Mouse (Mus musculus): ENCODE data around the gene Paf1. TPM values are rescaled to one million over a fixed set of nuclear protein-coding genes. Genes with fewer than 3 reads are reported as not detected.
A peak's percentile ranks its signal among the peaks of the same experiment; 100 is the strongest.

The Paf1 gene
- polyA plus RNA-seq, 1 experiment from 2014 or later, result 67.3 TPM

DNA sequence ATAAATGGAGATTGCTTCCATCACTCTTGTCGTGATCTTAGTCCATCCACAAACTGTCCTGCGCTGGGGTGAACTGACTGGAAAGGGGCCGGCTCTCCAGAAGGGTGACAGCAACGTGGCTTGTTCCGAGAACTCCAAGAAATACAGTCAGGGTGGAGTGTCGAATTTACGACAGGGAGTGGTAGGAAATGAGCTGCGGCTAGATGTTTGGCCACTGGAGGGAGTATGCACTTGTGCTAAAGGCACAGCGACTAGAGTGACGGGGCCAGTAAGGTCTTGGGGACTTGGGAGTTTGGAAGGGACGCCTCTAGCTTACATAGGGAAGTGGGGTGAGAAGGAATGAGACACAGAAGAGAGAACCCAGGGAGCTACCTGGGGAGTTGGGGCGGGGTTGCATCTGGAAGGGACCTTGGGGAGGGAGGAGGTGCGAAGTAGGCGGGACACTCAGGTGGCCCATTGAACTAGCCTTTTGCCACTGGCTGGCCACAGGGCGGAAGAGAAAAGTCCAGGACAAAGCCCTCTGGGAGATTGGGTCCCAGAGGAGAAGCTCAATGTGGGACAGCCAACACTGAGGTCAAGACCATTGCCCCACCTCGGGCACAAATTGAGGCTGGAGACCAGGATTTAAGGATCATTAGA, 44.3 kb downstream of the Paf1 start, which contains the start of gene Gmfg:
Gmfg (plus strand) TSS at position 516 of the 639 bp plus-strand sequence.
- Histone ChIP-seq H3K4me2 (replicated peaks; ENCODE audit: low read depth, low read length) (peak within 1 kb of the TSS; percentile 68), H3K9ac (replicated peaks; ENCODE audit: low read depth, low read length) (peak within 1 kb of the TSS; percentile 30; the same call in 1 of the 2 replicates), H3K27ac (ENCODE audit: low read length) (peak within 1 kb of the TSS; percentile 44; the same call in 1 of the 2 replicates), H3K4me3 (ENCODE audit: low read depth, low read length) (peak within 1 kb of the TSS; percentile 92), H3K36me3 (ENCODE audit: control insufficient read depth, insufficient read depth, low read length) (0 out of 2 replicates have a peak, but pooled peaks cover 9% of the 10 kb centered on the region), H3K9me3 (ENCODE audit: control insufficient read depth, low read depth, low read length) (no peaks in the 10 kb centered on the region), H3K27me3 (ENCODE audit: control insufficient read depth, insufficient read depth, low read length) (no peaks in the 10 kb centered on the region), H3K4me1 (ENCODE audit: control insufficient read depth, insufficient read depth, low read length) (peaks cover 22% of the 10 kb centered on the region)
- 2% methylated on average over 16 of the region's 16 CpGs for WGBS
- ATAC-seq (ENCODE audit: insufficient number of reproducible peaks, insufficient read depth, low FRiP score, low read depth), result peak; percentile 19; the same call in 1 of the 2 replicates

DNA sequence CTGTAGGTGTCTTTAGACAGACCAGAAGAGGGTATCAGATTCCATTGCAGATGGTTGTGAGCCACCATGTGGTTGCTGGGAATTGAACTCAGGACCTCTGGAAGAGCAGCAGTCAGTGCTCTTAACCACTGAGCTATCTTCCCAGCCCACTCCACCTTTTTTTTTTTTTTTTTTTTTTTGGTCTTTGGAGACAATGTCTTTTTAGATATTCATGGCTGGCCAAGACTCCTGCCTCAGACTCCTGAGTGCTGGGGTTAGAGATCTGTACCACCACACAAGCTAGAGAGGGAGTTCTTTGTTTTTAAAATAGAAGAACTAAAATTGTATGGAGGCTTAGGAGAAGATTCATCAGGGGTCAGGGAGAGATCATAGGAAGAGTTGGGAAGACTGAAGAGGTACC, 45.2 kb downstream of the Paf1 start:
- no peaks in the 10 kb centered on the region for H3K27me3 ChIP-seq (ENCODE audit: control insufficient read depth, insufficient read depth, low read length)
- no peak overlapping the region for H3K9ac ChIP-seq (replicated peaks; ENCODE audit: low read depth, low read length)
- no peak overlapping the region for H3K4me2 ChIP-seq (replicated peaks; ENCODE audit: low read depth, low read length)
- H3K4me1 ChIP-seq (ENCODE audit: control insufficient read depth, insufficient read depth, low read length), result peaks cover 20% of the 10 kb centered on the region
- H3K27ac ChIP-seq (ENCODE audit: low read length), result no peak overlapping the region
- no peak for ATAC-seq (ENCODE audit: insufficient number of reproducible peaks, insufficient read depth, low FRiP score, low read depth)
- no peak overlapping the region for H3K4me3 ChIP-seq (ENCODE audit: low read depth, low read length)
- H3K9me3 ChIP-seq (ENCODE audit: control insufficient read depth, low read depth, low read length), result no peaks in the 10 kb centered on the region
- 0 out of 2 replicates have a peak, but pooled peaks cover 4% of the 10 kb centered on the region for H3K36me3 ChIP-seq (ENCODE audit: control insufficient read depth, insufficient read depth, low read length)

DNA sequence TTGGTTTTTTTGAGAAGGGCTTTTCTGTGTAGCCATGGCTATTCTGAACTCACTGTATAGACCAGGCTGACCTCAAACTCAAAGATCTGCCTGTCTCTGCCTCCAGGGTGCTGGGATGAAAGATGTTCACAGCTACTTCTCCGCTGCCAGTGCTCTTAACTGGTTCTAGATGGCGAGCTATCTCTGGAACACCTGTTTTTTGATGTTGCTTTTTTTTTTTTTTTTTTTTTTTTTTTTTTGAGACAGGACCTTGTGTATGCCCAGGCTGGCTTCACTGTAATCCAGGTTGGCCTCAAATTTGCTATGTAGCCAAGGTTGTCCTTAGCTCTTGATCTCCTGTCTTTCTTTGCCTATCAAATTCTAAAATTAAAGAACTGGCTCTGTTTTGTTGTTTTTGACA, 46.0 kb downstream of the Paf1 start:
- Histone ChIP-seq H3K9ac (replicated peaks; ENCODE audit: low read depth, low read length) (no peak overlapping the region), H3K36me3 (ENCODE audit: control insufficient read depth, insufficient read depth, low read length) (no peaks in the 10 kb centered on the region), H3K27me3 (ENCODE audit: control insufficient read depth, insufficient read depth, low read length) (no peaks in the 10 kb centered on the region), H3K4me3 (ENCODE audit: low read depth, low read length) (no peak overlapping the region), H3K4me2 (replicated peaks; ENCODE audit: low read depth, low read length) (no peak overlapping the region), H3K27ac (ENCODE audit: low read length) (no peak overlapping the region), H3K4me1 (ENCODE audit: control insufficient read depth, insufficient read depth, low read length) (peaks cover 14% of the 10 kb centered on the region), H3K9me3 (ENCODE audit: control insufficient read depth, low read depth, low read length) (no peaks in the 10 kb centered on the region)
- 82% methylated on average over 2 of the region's 2 CpGs for WGBS
- ATAC-seq (ENCODE audit: insufficient number of reproducible peaks, insufficient read depth, low FRiP score, low read depth), result no peak

DNA sequence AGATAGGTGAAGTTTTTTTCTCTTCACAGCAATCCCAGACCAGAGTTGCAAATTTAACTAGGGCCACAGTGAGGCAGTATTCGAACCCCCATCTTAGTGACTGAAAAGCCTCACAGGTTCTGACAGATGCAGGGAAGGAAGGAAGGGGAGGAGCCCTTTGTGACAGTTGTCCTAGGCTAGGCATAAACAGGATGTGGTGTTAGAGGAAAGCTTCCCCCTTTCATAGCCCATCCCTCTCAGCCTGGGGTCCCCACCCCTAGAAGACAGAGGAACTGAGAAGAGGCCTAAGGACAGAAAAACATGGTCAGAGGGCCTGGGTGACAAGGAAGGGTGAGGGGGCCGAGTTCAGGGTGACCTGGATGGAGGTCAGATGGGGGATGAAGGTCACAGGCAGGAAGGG, 48.0 kb downstream of the Paf1 start:
- Histone ChIP-seq H3K36me3 (ENCODE audit: control insufficient read depth, insufficient read depth, low read length) (no peaks in the 10 kb centered on the region), H3K27ac (ENCODE audit: low read length) (no peak overlapping the region), H3K4me2 (replicated peaks; ENCODE audit: low read depth, low read length) (no peak overlapping the region), H3K4me1 (ENCODE audit: control insufficient read depth, insufficient read depth, low read length) (no peaks in the 10 kb centered on the region), H3K9me3 (ENCODE audit: control insufficient read depth, low read depth, low read length) (no peaks in the 10 kb centered on the region), H3K27me3 (ENCODE audit: control insufficient read depth, insufficient read depth, low read length) (no peaks in the 10 kb centered on the region), H3K9ac (replicated peaks; ENCODE audit: low read depth, low read length) (no peak overlapping the region), H3K4me3 (ENCODE audit: low read depth, low read length) (no peak overlapping the region)
- ATAC-seq (ENCODE audit: insufficient number of reproducible peaks, insufficient read depth, low FRiP score, low read depth), result no peak
- WGBS, result 52% methylated on average over 2 of the region's 2 CpGs

DNA sequence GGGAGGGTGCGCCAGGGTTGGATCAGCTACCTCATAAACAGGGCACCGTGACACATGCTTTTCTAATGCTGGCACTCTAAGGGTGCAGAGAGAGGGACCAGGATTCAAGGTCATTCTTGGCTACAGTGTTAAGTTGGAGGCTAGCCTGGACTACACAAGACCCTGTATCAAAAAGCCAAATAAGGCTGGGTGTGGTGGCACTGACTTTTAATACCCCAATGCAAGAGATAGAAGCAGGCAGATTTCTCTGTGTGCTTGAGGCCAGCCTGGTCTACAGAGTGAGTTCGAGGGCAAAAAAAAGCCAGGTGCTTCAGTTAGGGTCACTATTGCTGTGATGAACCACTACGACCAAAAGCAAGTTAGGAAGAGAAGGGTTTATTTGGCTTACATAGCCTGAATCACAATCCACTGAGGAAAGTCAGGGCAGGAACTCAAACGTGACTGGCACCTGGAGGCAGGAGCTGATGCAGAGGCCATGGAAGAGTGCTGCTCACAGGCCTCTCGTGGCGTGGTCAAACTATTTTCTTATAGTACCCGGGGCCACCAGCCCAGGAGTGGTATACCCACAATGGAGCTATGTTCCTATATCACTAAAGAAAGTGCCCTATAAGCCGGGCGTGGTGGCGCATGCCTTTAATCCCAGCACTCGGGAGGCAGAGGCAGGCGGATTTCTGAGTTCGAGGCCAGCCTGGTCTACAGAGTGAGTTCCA, 49.2 kb downstream of the Paf1 start:
- H3K4me2 ChIP-seq (replicated peaks; ENCODE audit: low read depth, low read length), result no peak overlapping the region

DNA sequence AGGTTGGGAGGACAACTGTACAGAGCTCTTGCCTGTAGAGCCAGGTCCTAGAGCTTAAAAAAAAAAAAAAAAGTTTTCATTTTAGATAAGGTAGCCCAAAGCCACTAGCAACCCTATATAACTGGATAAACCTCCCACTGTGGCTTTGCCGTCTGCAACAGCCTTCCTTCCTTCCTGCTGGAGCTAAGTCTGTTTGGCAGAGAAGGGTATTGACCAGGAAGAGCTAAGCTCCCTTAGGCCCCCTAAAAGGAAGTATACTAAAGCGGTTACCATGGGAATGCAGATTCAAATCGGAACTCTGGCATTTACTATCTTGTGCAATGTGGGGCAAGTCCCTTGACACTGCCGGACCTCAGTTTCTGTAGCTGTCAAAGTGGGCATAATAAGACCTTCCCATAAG, 49.9 kb downstream of the Paf1 start:
- no peak for ATAC-seq (ENCODE audit: insufficient number of reproducible peaks, insufficient read depth, low FRiP score, low read depth)
- 0 out of 2 replicates have a peak, but pooled peaks cover 3% of the 10 kb centered on the region for H3K27me3 ChIP-seq (ENCODE audit: control insufficient read depth, insufficient read depth, low read length)

More for the DNA sequence above, 49.2 kb downstream of the Paf1 start:
- Histone ChIP-seq H3K9ac (replicated peaks; ENCODE audit: low read depth, low read length) (no peak overlapping the region), H3K4me1 (ENCODE audit: control insufficient read depth, insufficient read depth, low read length) (no peaks in the 10 kb centered on the region), H3K4me3 (ENCODE audit: low read depth, low read length) (no peak overlapping the region), H3K27ac (ENCODE audit: low read length) (no peak overlapping the region), H3K27me3 (ENCODE audit: control insufficient read depth, insufficient read depth, low read length) (0 out of 2 replicates have a peak, but pooled peaks cover 3% of the 10 kb centered on the region), H3K36me3 (ENCODE audit: control insufficient read depth, insufficient read depth, low read length) (no peaks in the 10 kb centered on the region), H3K9me3 (ENCODE audit: control insufficient read depth, low read depth, low read length) (no peaks in the 10 kb centered on the region)
- 86% methylated on average over 13 of the region's 14 CpGs for WGBS
- no peak for ATAC-seq (ENCODE audit: insufficient number of reproducible peaks, insufficient read depth, low FRiP score, low read depth)

DNA sequence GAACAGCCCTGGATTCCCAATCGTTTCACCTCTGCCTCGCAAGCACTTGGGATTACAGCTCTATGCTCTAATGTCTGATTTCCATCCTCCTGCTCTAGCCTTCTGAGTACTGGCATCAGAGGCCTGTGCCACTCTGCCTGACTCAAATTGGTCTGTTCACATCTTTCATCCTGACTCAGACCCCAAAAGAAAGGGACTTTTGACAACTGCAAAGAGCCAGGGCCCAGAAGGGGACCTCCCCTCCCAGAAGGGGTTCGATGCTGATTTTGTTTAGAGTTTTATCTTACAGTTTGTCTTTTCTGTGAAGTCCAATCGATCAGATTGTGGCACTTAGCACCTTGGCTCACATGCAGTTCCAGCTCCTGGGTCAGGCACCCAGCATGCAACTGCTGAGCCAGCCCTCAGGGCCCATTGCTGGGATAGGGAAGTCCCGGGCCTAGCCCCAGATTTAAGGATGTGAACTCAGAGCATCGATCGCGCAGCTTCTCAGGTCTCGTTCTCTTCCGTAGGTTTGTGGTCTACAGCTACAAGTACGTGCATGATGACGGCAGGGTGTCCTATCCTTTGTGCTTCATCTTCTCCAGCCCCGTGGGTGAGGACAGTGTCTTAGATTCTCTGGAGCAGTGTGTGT, 51.7 kb downstream of the Paf1 start:
- Histone ChIP-seq H3K27ac (ENCODE audit: low read length) (no peak overlapping the region), H3K9me3 (ENCODE audit: control insufficient read depth, low read depth, low read length) (no peaks in the 10 kb centered on the region), H3K4me1 (ENCODE audit: control insufficient read depth, insufficient read depth, low read length) (no peaks in the 10 kb centered on the region), H3K36me3 (ENCODE audit: control insufficient read depth, insufficient read depth, low read length) (no peaks in the 10 kb centered on the region), H3K27me3 (ENCODE audit: control insufficient read depth, insufficient read depth, low read length) (0 out of 2 replicates have a peak, but pooled peaks cover 3% of the 10 kb centered on the region), H3K9ac (replicated peaks; ENCODE audit: low read depth, low read length) (no peak overlapping the region), H3K4me2 (replicated peaks; ENCODE audit: low read depth, low read length) (no peak overlapping the region), H3K4me3 (ENCODE audit: low read depth, low read length) (no peak overlapping the region)
- WGBS, result 79% methylated on average over 13 of the region's 13 CpGs
- ATAC-seq (ENCODE audit: insufficient number of reproducible peaks, insufficient read depth, low FRiP score, low read depth), result no peak

More for the DNA sequence above, 49.9 kb downstream of the Paf1 start:
- H3K9ac ChIP-seq (replicated peaks; ENCODE audit: low read depth, low read length), result no peak overlapping the region
- no peak overlapping the region for H3K27ac ChIP-seq (ENCODE audit: low read length)
- no peaks in the 10 kb centered on the region for H3K36me3 ChIP-seq (ENCODE audit: control insufficient read depth, insufficient read depth, low read length)
- no peaks in the 10 kb centered on the region for H3K9me3 ChIP-seq (ENCODE audit: control insufficient read depth, low read depth, low read length)
- WGBS, result 46% methylated on average over 4 of the region's 4 CpGs
- no peaks in the 10 kb centered on the region for H3K4me1 ChIP-seq (ENCODE audit: control insufficient read depth, insufficient read depth, low read length)
- H3K4me2 ChIP-seq (replicated peaks; ENCODE audit: low read depth, low read length), result no peak overlapping the region
- H3K4me3 ChIP-seq (ENCODE audit: low read depth, low read length), result no peak overlapping the region

DNA sequence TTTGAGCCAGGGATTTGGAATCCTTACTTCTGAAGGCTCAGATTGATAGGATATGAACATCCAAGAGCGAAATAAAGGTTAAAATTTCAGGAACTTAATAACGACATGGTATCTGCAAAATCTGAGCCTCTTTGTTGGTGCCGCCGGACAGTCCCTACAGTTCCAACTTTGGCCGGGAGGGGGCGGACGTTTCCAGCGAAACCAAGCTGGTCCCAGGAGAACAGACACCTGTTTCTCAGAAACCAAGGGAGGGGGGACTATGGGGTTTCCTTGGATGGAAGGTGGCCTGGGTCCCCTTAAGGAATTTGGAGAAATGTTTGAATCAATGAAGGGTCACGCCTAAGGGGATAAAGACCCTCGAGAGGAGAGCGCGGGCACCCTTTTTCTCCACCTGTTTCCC, 53.7 kb downstream of the Paf1 start:
- Histone ChIP-seq H3K27ac (ENCODE audit: low read length) (no peak overlapping the region), H3K4me2 (replicated peaks; ENCODE audit: low read depth, low read length) (no peak overlapping the region), H3K9ac (replicated peaks; ENCODE audit: low read depth, low read length) (no peak overlapping the region), H3K36me3 (ENCODE audit: control insufficient read depth, insufficient read depth, low read length) (no peaks in the 10 kb centered on the region), H3K27me3 (ENCODE audit: control insufficient read depth, insufficient read depth, low read length) (0 out of 2 replicates have a peak, but pooled peaks cover 3% of the 10 kb centered on the region), H3K4me1 (ENCODE audit: control insufficient read depth, insufficient read depth, low read length) (no peaks in the 10 kb centered on the region), H3K4me3 (ENCODE audit: low read depth, low read length) (no peak overlapping the region), H3K9me3 (ENCODE audit: control insufficient read depth, low read depth, low read length) (no peaks in the 10 kb centered on the region)
- 6% methylated on average over 12 of the region's 12 CpGs for WGBS
- no peak for ATAC-seq (ENCODE audit: insufficient number of reproducible peaks, insufficient read depth, low FRiP score, low read depth)

Measured in stomach, embryonic 14.5 days (tissue).